Mouse (Mus musculus) myocyte (in vitro differentiated cells): Measurements from ENCODE around the gene Bysl.

Experiments
- E2F4 ChIP-seq: IDR thresholded peaks from one replicate; pipeline ENCODE4 v1.6.1; 2011; ENCODE audit warnings: mild to moderate bottlenecking, control low read depth, moderate library complexity; ENCODE audit not compliant: insufficient read depth
- MAX ChIP-seq: IDR thresholded peaks from one replicate; pipeline ENCODE4 v1.6.1; 2011; ENCODE audit warnings: low read depth, mild to moderate bottlenecking, control low read depth
- MYOD1 ChIP-seq, 3 experiments: IDR thresholded peaks; one replicate each; pipeline ENCODE4 v1.6.1; 2011; ENCODE audit warnings: control low read depth in 2 of 3, low read depth in 2 of 3, mild to moderate bottlenecking in 2 of 3, moderate library complexity in 1 of 3; ENCODE audit not compliant: insufficient read length in 2 of 3, control insufficient read depth in 1 of 3
- POLR2A ChIP-seq: IDR thresholded peaks from one replicate; pipeline ENCODE4 v1.6.1; 2011; ENCODE audit warnings: low read depth, mild to moderate bottlenecking, control low read depth, moderate library complexity; ENCODE audit not compliant: insufficient read length
- TCF12 ChIP-seq: IDR thresholded peaks from one replicate; pipeline ENCODE4 v1.6.1; 2011; ENCODE audit warnings: mild to moderate bottlenecking, control low read depth; ENCODE audit not compliant: poor library complexity, insufficient read depth, severe bottlenecking
- USF1 ChIP-seq: IDR thresholded peaks from one replicate; pipeline ENCODE4 v1.6.1; 2011; ENCODE audit warnings: low read depth, mild to moderate bottlenecking, control low read depth, moderate library complexity

- TF ChIP-seq POLR2A (no peak), TCF12 (no peak), USF1 (no peak), MAX (no peak), MYOD1 (IDR thresholded peaks at IDR 0.05; ENCODE audit: control insufficient read depth in 1 of 3, insufficient read length in 2 of 3, low read depth in 2 of 3) (no peak), E2F4 (no peak)
These were observed 2.1 kb downstream of the Bysl start for GRCm38 (mm10) chr17:47609182-47609581.
